In the genomic region with DNA sequence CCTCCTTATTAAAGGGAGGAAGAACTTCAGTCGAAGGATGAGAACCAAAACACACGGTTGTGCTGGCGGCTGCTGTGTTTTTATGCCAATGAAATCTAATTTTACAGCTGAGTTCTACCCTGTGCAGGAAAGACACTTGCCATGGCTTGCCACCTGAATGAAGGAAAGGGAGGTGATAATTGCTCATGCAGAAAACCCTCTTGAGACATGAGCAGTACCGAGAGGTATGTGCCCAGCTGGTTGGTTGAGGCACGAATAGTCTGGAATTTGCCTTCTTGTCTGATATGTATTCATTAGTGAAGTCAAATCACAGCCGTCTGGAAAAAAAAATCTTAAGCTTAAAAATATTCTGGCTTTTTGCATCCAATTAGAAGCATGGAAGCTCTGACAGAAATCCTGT, we compare ENCODE assay signal across 18 mouse cellular contexts. TPM values are rescaled to one million over a fixed set of nuclear protein-coding genes. Genes with fewer than 3 reads are reported as not detected.
A peak's percentile ranks its signal among the peaks of the same experiment; 100 is the strongest.
DNase-seq lines count a peak whose midpoint lies in the region; ATAC-seq lines count a peak whose summit lies in the region.
"Had no signal": no experiment of that assay in that cellular context is flagged by ENCODE, and none has a peak within 500 bp of the region (broad histone marks: within the 10 kb centered on the region; RNA-seq: fewer than 3 reads in every experiment).

No protein-coding gene starts in this region.

- H3K27me3 ChIP-seq in forebrain, embryonic 12.5 days: no peaks in the 10 kb centered on the region
- no peaks in the 10 kb centered on the region for H3K27me3 ChIP-seq in forebrain, embryonic 10.5 days (ENCODE audit: poor library complexity, severe bottlenecking)
- H3K27me3 ChIP-seq in heart, embryonic 16.5 days (ENCODE audit: control insufficient read depth, insufficient read depth, low read length): no peaks in the 10 kb centered on the region
- H3K27me3 ChIP-seq in midbrain, embryonic 15.5 days (replicated peaks): no peaks in the 10 kb centered on the region
- no peaks in the 10 kb centered on the region for H3K27me3 ChIP-seq in midbrain, embryonic 14.5 days (ENCODE audit: control insufficient read depth, insufficient read depth, low read length)
- no peaks in the 10 kb centered on the region for H3K27me3 ChIP-seq in limb, embryonic 13.5 days
- H3K27me3 ChIP-seq: CH12.LX; stomach, embryonic 15.5 days had no signal

- no peaks in the 10 kb centered on the region for H3K9me3 ChIP-seq in forebrain, embryonic 12.5 days
- H3K9me3 ChIP-seq in forebrain, embryonic 10.5 days: no peaks in the 10 kb centered on the region
- no peaks in the 10 kb centered on the region for H3K9me3 ChIP-seq in heart, embryonic 16.5 days (replicated peaks; ENCODE audit: control insufficient read depth, low read length)
- no peaks in the 10 kb centered on the region for H3K9me3 ChIP-seq in midbrain, embryonic 15.5 days
- no peaks in the 10 kb centered on the region for H3K9me3 ChIP-seq in midbrain, embryonic 14.5 days (ENCODE audit: control insufficient read depth, low read length)
- H3K9me3 ChIP-seq in limb, embryonic 13.5 days: no peaks in the 10 kb centered on the region
- H3K9me3 ChIP-seq: stomach, embryonic 15.5 days had no signal

- ATAC-seq in forebrain, embryonic 12.5 days (ENCODE audit: low FRiP score): no peak
- ATAC-seq in heart, embryonic 16.5 days (replicated peaks; ENCODE audit: extremely low read depth, insufficient read depth, low FRiP score): no peak
- ATAC-seq in midbrain, embryonic 15.5 days (replicated peaks): no peak
- ATAC-seq in midbrain, embryonic 14.5 days (ENCODE audit: low FRiP score, low TSS enrichment): no peak
- ATAC-seq in limb, embryonic 13.5 days (ENCODE audit: low FRiP score, low read depth): no peak
- ATAC-seq: hindbrain, embryonic 16.5 days had no signal

- 59% methylated on average over 6 of the region's 6 CpGs for WGBS in forebrain, embryonic 12.5 days
- 79% methylated on average over 6 of the region's 6 CpGs for WGBS in forebrain, embryonic 10.5 days
- WGBS in heart, embryonic 16.5 days: 48% methylated on average over 6 of the region's 6 CpGs
- WGBS in midbrain, embryonic 15.5 days: 41% methylated on average over 6 of the region's 6 CpGs
- WGBS in midbrain, embryonic 14.5 days: 46% methylated on average over 6 of the region's 6 CpGs
- WGBS in limb, embryonic 13.5 days: 32% methylated on average over 6 of the region's 6 CpGs

- H3K27ac ChIP-seq in forebrain, embryonic 12.5 days: 0 out of 2 replicates have a peak overlapping the region, but pooled peaks have one; percentile 19
- H3K27ac ChIP-seq in forebrain, embryonic 10.5 days: no peak overlapping the region
- H3K27ac ChIP-seq in heart, embryonic 16.5 days (ENCODE audit: low read length): peak overlapping the region; percentile 58
- H3K27ac ChIP-seq in midbrain, embryonic 15.5 days: 0 out of 2 replicates have a peak overlapping the region, but pooled peaks have one; percentile 7
- H3K27ac ChIP-seq in midbrain, embryonic 14.5 days (replicated peaks; ENCODE audit: low read depth, low read length): no peak overlapping the region
- H3K27ac ChIP-seq in limb, embryonic 13.5 days: peak overlapping the region; percentile 70; the same call in 1 of the 2 replicates

- no peak for DNase-seq in forebrain, embryonic 10.5 days (ENCODE audit: extremely low spot score, low spot score)
- no peak for DNase-seq in heart, adult 8-10 months (ENCODE audit: low spot score)
- DNase-seq in midbrain, embryonic 14.5 days: no peak
- no peak for DNase-seq in adrenal gland, adult 18-20 months (ENCODE audit: low spot score in 2 of 2)
- DNase-seq: cerebellum, postnatal 14 days; gastrocnemius, postnatal 10 days; kidney, adult 9 months; liver; lung, postnatal 10 days; thymus, postnatal 4 days had no signal

- H3K4me2 ChIP-seq in forebrain, embryonic 12.5 days: no peak overlapping the region
- no peak overlapping the region for H3K4me2 ChIP-seq in heart, embryonic 16.5 days (ENCODE audit: low read depth, low read length)
- H3K4me2 ChIP-seq in midbrain, embryonic 15.5 days: no peak overlapping the region
- no peak overlapping the region for H3K4me2 ChIP-seq in midbrain, embryonic 14.5 days (ENCODE audit: low read length)
- H3K4me2 ChIP-seq in limb, embryonic 13.5 days (replicated peaks): 0 out of 2 replicates have a peak overlapping the region, but pooled peaks have one; percentile 7
- H3K4me2 ChIP-seq: stomach, embryonic 15.5 days had no signal

- H3K36me3 ChIP-seq in forebrain, embryonic 12.5 days (replicated peaks): no peaks in the 10 kb centered on the region
- H3K36me3 ChIP-seq in forebrain, embryonic 10.5 days (replicated peaks): no peaks in the 10 kb centered on the region
- no peaks in the 10 kb centered on the region for H3K36me3 ChIP-seq in heart, embryonic 16.5 days (ENCODE audit: control insufficient read depth, insufficient read depth)
- no peaks in the 10 kb centered on the region for H3K36me3 ChIP-seq in midbrain, embryonic 15.5 days (replicated peaks)
- no peaks in the 10 kb centered on the region for H3K36me3 ChIP-seq in midbrain, embryonic 14.5 days (ENCODE audit: control insufficient read depth, insufficient read depth, low read length)
- no peaks in the 10 kb centered on the region for H3K36me3 ChIP-seq in limb, embryonic 13.5 days
- H3K36me3 ChIP-seq: stomach, embryonic 15.5 days had no signal

- no peak overlapping the region for H3K4me3 ChIP-seq in forebrain, embryonic 12.5 days (replicated peaks)
- H3K4me3 ChIP-seq in forebrain, embryonic 10.5 days: no peak overlapping the region
- no peak overlapping the region for H3K4me3 ChIP-seq in heart, embryonic 16.5 days (ENCODE audit: low read length)
- no peak overlapping the region for H3K4me3 ChIP-seq in midbrain, embryonic 15.5 days
- no peak overlapping the region for H3K4me3 ChIP-seq in midbrain, embryonic 14.5 days (replicated peaks; ENCODE audit: low read depth, low read length)
- H3K4me3 ChIP-seq in limb, embryonic 13.5 days: no peak overlapping the region
- H3K4me3 ChIP-seq: myocyte; stomach, embryonic 15.5 days had no signal

- H3K9ac ChIP-seq in forebrain, embryonic 12.5 days: no peak overlapping the region
- no peak overlapping the region; the same call in 1 of the 2 replicates for H3K9ac ChIP-seq in heart, embryonic 16.5 days (ENCODE audit: low read length)
- no peak overlapping the region for H3K9ac ChIP-seq in midbrain, embryonic 15.5 days
- H3K9ac ChIP-seq in midbrain, embryonic 14.5 days (replicated peaks; ENCODE audit: low read length): no peak overlapping the region
- H3K9ac ChIP-seq in limb, embryonic 13.5 days: no peak overlapping the region
- H3K9ac ChIP-seq: stomach, embryonic 15.5 days had no signal

- peaks cover 21% of the 10 kb centered on the region for H3K4me1 ChIP-seq in forebrain, embryonic 12.5 days
- peaks cover 57% of the 10 kb centered on the region for H3K4me1 ChIP-seq in forebrain, embryonic 10.5 days
- H3K4me1 ChIP-seq in heart, embryonic 16.5 days (ENCODE audit: control insufficient read depth, insufficient read depth, low read length): peaks cover 80% of the 10 kb centered on the region
- 0 out of 2 replicates have a peak, but pooled peaks cover 6% of the 10 kb centered on the region for H3K4me1 ChIP-seq in midbrain, embryonic 15.5 days
- peaks cover 3% of the 10 kb centered on the region; the same call in 1 of the 2 replicates for H3K4me1 ChIP-seq in midbrain, embryonic 14.5 days (ENCODE audit: control insufficient read depth, insufficient read depth, low read length)
- H3K4me1 ChIP-seq in limb, embryonic 13.5 days: peaks cover 85% of the 10 kb centered on the region

RNA-seq across cellular contexts. Expression of gene Fndc3b, which starts 59.4 kb away (rescaled TPM):
- 10.6 and 13.2 TPM in 2 replicates for polyA plus RNA-seq in forebrain, embryonic 12.5 days (2016; fragmentation: Nextera tagmentation; extraction: Ambion mirVana)
- polyA plus RNA-seq in forebrain, embryonic 10.5 days (2016; fragmentation: Nextera tagmentation; extraction: Ambion mirVana): 9.9 and 10.8 TPM in 2 replicates
- polyA plus RNA-seq in heart, embryonic 16.5 days (2015; fragmentation: Nextera tagmentation; extraction: Ambion mirVana): 21.7 and 24.4 TPM in 2 replicates
- total RNA-seq in heart, adult 8-10 months (2022): 10 to 100 TPM; 41.8 to 50.5 (median 49.8) TPM
- 9.2 and 9.7 TPM in 2 replicates for polyA plus RNA-seq in midbrain, embryonic 15.5 days (2015; fragmentation: Nextera tagmentation; extraction: Ambion mirVana)
- 6.7 and 8.1 TPM in 2 replicates for polyA plus RNA-seq in midbrain, embryonic 14.5 days (2014; fragmentation: Nextera tagmentation; extraction: Ambion mirVana)
- polyA plus RNA-seq in limb, embryonic 13.5 days (2015; fragmentation: Nextera tagmentation; extraction: Ambion mirVana): 31.4 and 32.1 TPM in 2 replicates
- total RNA-seq in adrenal gland, adult 18-20 months (2021): 100 to 1,000 TPM; 128 to 148 TPM

Comparison
In these comparisons a context has a peak if more than half of its experiments do, and no peak if none do; other contexts are left out.
1. H3K27ac ChIP-seq: peak in forebrain, embryonic 12.5 days (single experiment), heart, embryonic 16.5 days (single experiment), midbrain, embryonic 15.5 days (single experiment) and limb, embryonic 13.5 days (single experiment); none in forebrain, embryonic 10.5 days (single experiment) and midbrain, embryonic 14.5 days (single experiment).